Comparison of ENCODE assay signal across 8 mouse cellular contexts in the genomic region with DNA sequence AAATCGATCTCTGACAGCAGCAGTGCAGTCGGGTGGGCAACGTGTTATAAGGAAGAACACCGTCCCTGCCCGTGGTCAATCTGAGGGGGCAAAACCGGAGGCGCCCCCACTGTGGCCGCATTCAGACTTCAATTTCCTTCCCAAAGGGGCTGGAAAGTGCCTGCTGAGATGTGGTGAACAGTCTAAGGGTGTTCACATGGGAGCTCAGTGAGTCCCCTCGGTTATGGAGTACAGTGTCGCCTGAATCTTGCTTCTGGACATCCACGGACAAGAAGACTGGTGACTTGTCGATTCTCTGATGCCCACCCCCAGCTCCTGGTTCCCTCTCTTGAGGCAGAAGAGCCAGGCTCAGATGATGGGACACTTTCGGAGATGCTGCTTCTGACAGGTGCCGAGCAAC. TPM values are rescaled to one million over a fixed set of nuclear protein-coding genes. Genes with fewer than 3 reads are reported as not detected.
DNase-seq lines count a peak whose midpoint lies in the region; ATAC-seq and TF ChIP-seq lines count a peak whose summit lies in the region.

No protein-coding gene starts in this region.

- intact Hi-C loops in gastrocnemius, adult 2 months (cut with DNase I): loop anchor here (1.0 to 5.0 kb wide), 2 partner anchors 128 to 232 kb away; partner anchors contain the start of genes Zfp354b and Zfp354c
- intact Hi-C loops in gastrocnemius, postnatal 14 days (cut with DNase I; ENCODE audit: low total_unique reads): loop anchor here (10.0 kb wide), 1 partner anchor 225 kb away; no protein-coding TSS in a partner anchor

- peak overlapping the region; percentile 78 for H3K9ac ChIP-seq in forebrain, embryonic 14.5 days (ENCODE audit: low read length)
- H3K9ac ChIP-seq in liver, embryonic 12.5 days: peak overlapping the region; percentile 69

- 15% methylated on average over 14 of the region's 14 CpGs for WGBS in forebrain, embryonic 14.5 days
- 16% methylated on average over 14 of the region's 14 CpGs for WGBS in liver, embryonic 12.5 days (ENCODE audit: insufficient replicate concordance)

- TF ChIP-seq CTCF in gastrocnemius, adult 2 months (IDR thresholded peaks at IDR 0.05): no peak
- TF ChIP-seq CTCF in C2C12 (IDR thresholded peaks at IDR 0.05; ENCODE audit: control insufficient read depth, insufficient read depth, insufficient read length): no peak

- no peak; the same call in 1 of the 2 replicates for ATAC-seq in forebrain, embryonic 14.5 days
- ATAC-seq in liver, embryonic 12.5 days: peak; percentile 44
- no peak for ATAC-seq in granulocyte monocyte progenitor cell, adult 5-6 weeks (replicated peaks; ENCODE audit: poor library complexity, severe bottlenecking)

- H3K9me3 ChIP-seq in forebrain, embryonic 14.5 days (replicated peaks; ENCODE audit: control insufficient read depth, low read length): no peaks in the 10 kb centered on the region
- no peaks in the 10 kb centered on the region for H3K9me3 ChIP-seq in liver, embryonic 12.5 days (replicated peaks)

- H3K4me2 ChIP-seq in forebrain, embryonic 14.5 days (ENCODE audit: low read length): peak overlapping the region; percentile 69
- H3K4me2 ChIP-seq in liver, embryonic 12.5 days: peak overlapping the region; percentile 78

- peaks cover 8% of the 10 kb centered on the region for H3K4me1 ChIP-seq in forebrain, embryonic 14.5 days (ENCODE audit: control insufficient read depth, insufficient read depth, low read length)
- no peaks in the 10 kb centered on the region for H3K4me1 ChIP-seq in liver, embryonic 12.5 days

- peak overlapping the region; percentile 74 for H3ac ChIP-seq in C2C12 (ENCODE audit: control insufficient read depth, insufficient read length, low read depth)

- H3K79me2 ChIP-seq in C2C12 (ENCODE audit: control insufficient read depth, insufficient read depth): no peaks in the 10 kb centered on the region

- no peak for DNase-seq in gastrocnemius, adult 2 months
- no peak for DNase-seq in gastrocnemius, postnatal 14 days
- DNase-seq in forebrain, embryonic 14.5 days (ENCODE audit: low spot score): no peak
- DNase-seq in urinary bladder, postnatal 36 days (ENCODE audit: low spot score in 2 of 2): no peak
- DNase-seq in urinary bladder, postnatal 10 days (ENCODE audit: low spot score): no peak

- peaks cover 2% of the 10 kb centered on the region for H3K79me3 ChIP-seq in C2C12 (ENCODE audit: low read depth)

- H3K36me3 ChIP-seq in C2C12 (ENCODE audit: control insufficient read depth, insufficient read depth): no peaks in the 10 kb centered on the region
- 0 out of 2 replicates have a peak, but pooled peaks cover 14% of the 10 kb centered on the region for H3K36me3 ChIP-seq in forebrain, embryonic 14.5 days (ENCODE audit: control insufficient read depth, insufficient read depth, low read length)
- H3K36me3 ChIP-seq in liver, embryonic 12.5 days: 0 out of 2 replicates have a peak, but pooled peaks cover 6% of the 10 kb centered on the region

- H3K27me3 ChIP-seq in C2C12 (ENCODE audit: control insufficient read depth, insufficient read depth, insufficient read length): no peaks in the 10 kb centered on the region
- no peaks in the 10 kb centered on the region for H3K27me3 ChIP-seq in forebrain, embryonic 14.5 days (replicated peaks; ENCODE audit: control insufficient read depth, insufficient read depth, low read length)
- H3K27me3 ChIP-seq in liver, embryonic 12.5 days (replicated peaks): no peaks in the 10 kb centered on the region

- H3K4me3 ChIP-seq in gastrocnemius, adult 2 months: peak overlapping the region; percentile 91
- H3K4me3 ChIP-seq in C2C12 (ENCODE audit: insufficient read depth, poor library complexity, severe bottlenecking): peak overlapping the region; percentile 57
- peak overlapping the region; percentile 61 for H3K4me3 ChIP-seq in forebrain, embryonic 14.5 days (ENCODE audit: low read depth, low read length)
- H3K4me3 ChIP-seq in liver, embryonic 12.5 days: peak overlapping the region; percentile 67

- peak overlapping the region; percentile 86 for H3K27ac ChIP-seq in gastrocnemius, adult 2 months
- H3K27ac ChIP-seq in forebrain, embryonic 14.5 days (ENCODE audit: low read depth, low read length): no peak overlapping the region
- no peak overlapping the region for H3K27ac ChIP-seq in liver, embryonic 12.5 days

TF ChIP-seq in C2C12, 6 proteins besides CTCF, POLR2A, EP300 and RAD21:
- TF ChIP-seq CEBPB (IDR thresholded peaks at IDR 0.05; ENCODE audit: low read depth) (no peak), MAX (IDR thresholded peaks at IDR 0.05) (no peak), MYOG (IDR thresholded peaks at IDR 0.05; ENCODE audit: control insufficient read depth, extremely low read depth, insufficient read length) (no peak), FOSL1 (IDR thresholded peaks at IDR 0.05; ENCODE audit: insufficient read depth, low read length, poor library complexity, severe bottlenecking) (no peak), USF1 (IDR thresholded peaks at IDR 0.05; ENCODE audit: low read depth) (no peak), MYOD1 (IDR thresholded peaks at IDR 0.05; ENCODE audit: control insufficient read depth, insufficient read length, low read depth) (no peak)

RNA-seq across cellular contexts. Expression of gene Zfp354a, which starts 0.6 kb away (rescaled TPM):
- 1 to 10 TPM; 4.2 to 4.5 TPM for total RNA-seq in gastrocnemius, adult 2 months (2021)
- total RNA-seq in gastrocnemius, postnatal 14 days (2021): 1 to 10 TPM; 1.7 to 1.9 TPM
- polyA plus RNA-seq in C2C12 (2012; fragmentation: generic; extraction: Trizol): 0.88 TPM
- polyA plus RNA-seq in forebrain, embryonic 14.5 days (2014; fragmentation: Nextera tagmentation; extraction: Ambion mirVana): 11.1 and 15.0 TPM in 2 replicates
- polyA plus RNA-seq in liver, embryonic 12.5 days (2016; fragmentation: Nextera tagmentation; extraction: Ambion mirVana): 1.8 and 2.4 TPM in 2 replicates
- 0.83 TPM in 1 of 2 replicates, not detected in the other for total RNA-seq in granulocyte monocyte progenitor cell, adult 5-6 weeks (2014; fragmentation: Nextera tagmentation)
- not detected in 2 replicates for total RNA-seq in granulocyte monocyte progenitor cell, adult 5-6 weeks (2017)

RNA-seq across cellular contexts. Expression of gene Olfr1375, which starts 11.7 kb away (rescaled TPM):
- not detected for total RNA-seq in gastrocnemius, adult 2 months (2021)
- total RNA-seq in gastrocnemius, postnatal 14 days (2021): not detected
- polyA plus RNA-seq in C2C12 (2012; fragmentation: generic; extraction: Trizol): not detected
- not detected in 2 replicates for polyA plus RNA-seq in forebrain, embryonic 14.5 days (2014; fragmentation: Nextera tagmentation; extraction: Ambion mirVana)
- not detected in 2 replicates for polyA plus RNA-seq in liver, embryonic 12.5 days (2016; fragmentation: Nextera tagmentation; extraction: Ambion mirVana)
- total RNA-seq in granulocyte monocyte progenitor cell, adult 5-6 weeks (2014; fragmentation: Nextera tagmentation): not detected in 2 replicates
- total RNA-seq in granulocyte monocyte progenitor cell, adult 5-6 weeks (2017): not detected in 2 replicates

RNA-seq across cellular contexts. Expression of gene Olfr54, which starts 45.6 kb away (rescaled TPM):
- not detected for total RNA-seq in gastrocnemius, adult 2 months (2021)
- total RNA-seq in gastrocnemius, postnatal 14 days (2021): not detected
- polyA plus RNA-seq in C2C12 (2012; fragmentation: generic; extraction: Trizol): not detected
- polyA plus RNA-seq in forebrain, embryonic 14.5 days (2014; fragmentation: Nextera tagmentation; extraction: Ambion mirVana): not detected in 2 replicates
- polyA plus RNA-seq in liver, embryonic 12.5 days (2016; fragmentation: Nextera tagmentation; extraction: Ambion mirVana): not detected in 2 replicates
- total RNA-seq in granulocyte monocyte progenitor cell, adult 5-6 weeks (2014; fragmentation: Nextera tagmentation): not detected in 2 replicates
- not detected in 2 replicates for total RNA-seq in granulocyte monocyte progenitor cell, adult 5-6 weeks (2017)

RNA-seq across cellular contexts. Expression of gene Olfr51, which starts 56.2 kb away (rescaled TPM):
- not detected for total RNA-seq in gastrocnemius, adult 2 months (2021)
- not detected for total RNA-seq in gastrocnemius, postnatal 14 days (2021)
- not detected for polyA plus RNA-seq in C2C12 (2012; fragmentation: generic; extraction: Trizol)
- polyA plus RNA-seq in forebrain, embryonic 14.5 days (2014; fragmentation: Nextera tagmentation; extraction: Ambion mirVana): not detected in 2 replicates
- polyA plus RNA-seq in liver, embryonic 12.5 days (2016; fragmentation: Nextera tagmentation; extraction: Ambion mirVana): not detected in 2 replicates
- total RNA-seq in granulocyte monocyte progenitor cell, adult 5-6 weeks (2014; fragmentation: Nextera tagmentation): not detected in 2 replicates
- not detected in 2 replicates for total RNA-seq in granulocyte monocyte progenitor cell, adult 5-6 weeks (2017)
